Mouse (Mus musculus): ENCODE measurements around the gene Large2.

The Large2 gene

DNA sequence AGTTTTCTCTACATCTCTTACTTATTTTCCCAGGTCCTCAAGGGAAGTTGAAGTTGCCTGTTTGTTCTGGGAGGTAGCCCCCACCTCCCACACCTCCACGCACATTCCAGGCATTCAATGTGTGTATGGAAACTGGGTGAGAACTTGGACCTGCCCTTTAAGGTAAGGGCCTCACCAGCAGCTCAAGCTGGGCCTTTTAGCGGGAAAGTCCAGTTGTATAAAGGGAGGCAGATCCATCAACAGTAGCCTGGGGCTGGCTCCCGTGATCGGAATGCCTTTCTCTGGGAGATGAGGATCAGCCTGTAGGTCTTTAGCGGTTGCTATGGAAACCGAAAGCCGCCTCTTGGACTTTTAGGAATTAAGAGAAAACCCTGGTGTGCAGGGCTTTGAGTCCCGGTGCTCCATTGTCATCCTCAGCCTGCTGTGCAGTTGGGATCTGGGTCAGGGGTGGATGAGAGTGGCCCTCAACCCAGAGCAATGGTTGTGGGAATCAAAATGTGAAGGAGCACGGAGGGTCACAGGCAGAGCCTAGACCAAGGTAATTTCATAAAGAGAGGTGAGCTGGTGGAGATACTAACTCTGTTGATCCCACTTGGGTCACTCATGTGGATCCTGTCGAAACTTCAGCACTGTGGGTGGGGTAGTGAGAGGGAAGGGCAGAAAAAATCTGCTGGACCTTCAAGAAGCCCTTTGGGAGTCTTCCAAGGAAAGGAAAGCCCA, 2.5 kb downstream of the Large2 start:
- DNase-seq (ENCODE audit: low spot score in 2 of 2) = no peak

DNA sequence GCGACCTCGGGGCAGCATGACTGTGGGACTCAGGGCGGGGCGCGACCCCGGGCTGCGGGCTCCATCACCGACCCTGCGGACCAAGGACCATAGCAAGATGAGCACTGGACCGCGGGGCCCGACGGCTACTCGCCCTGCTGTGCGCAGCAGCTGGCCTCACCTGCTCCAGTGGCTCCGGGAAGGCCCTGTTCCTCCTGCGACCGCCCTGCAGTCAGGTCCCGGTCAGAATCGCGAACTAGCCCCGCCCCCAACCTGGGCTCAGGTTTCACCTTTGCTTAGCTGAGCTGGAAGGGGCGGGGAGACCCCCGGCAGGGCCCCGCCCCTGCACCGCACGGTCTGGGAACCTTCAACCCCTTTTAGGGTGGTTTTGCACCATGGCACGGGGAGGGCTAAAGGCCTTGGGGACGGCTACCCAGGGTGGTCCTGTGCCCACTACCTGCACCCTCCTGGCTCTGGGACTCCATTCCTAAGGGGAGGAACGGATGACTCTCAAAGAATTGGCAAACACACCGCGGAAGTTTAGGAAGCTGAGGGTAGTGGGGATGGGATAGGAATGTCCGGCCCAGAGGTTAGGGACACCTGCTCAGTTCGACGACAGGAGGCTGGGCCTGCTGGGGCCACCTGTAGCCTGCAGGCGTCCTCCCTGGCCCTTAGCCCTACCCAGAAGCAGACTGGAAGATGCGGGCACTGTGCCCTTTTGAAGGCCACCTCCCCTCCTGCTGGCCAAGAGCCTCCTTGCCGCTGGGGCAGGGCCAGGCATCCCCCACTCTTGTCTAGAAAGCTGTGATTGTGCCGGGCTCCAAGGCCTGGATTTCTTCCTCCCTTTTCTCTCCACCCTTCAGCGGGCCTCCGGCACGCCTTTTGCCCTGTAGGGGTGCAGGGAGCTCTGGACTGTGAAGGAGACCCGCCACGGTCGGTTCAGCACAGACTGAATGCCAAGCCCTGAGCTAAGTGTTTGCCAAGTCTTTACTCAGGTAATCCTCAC, 3.6 kb downstream of the Large2 start:
- DNase-seq (ENCODE audit: low spot score in 2 of 2) = no peak

GRCm38 (mm10) chr2:92370375-92370774, 4.3 kb downstream of the Large2 start:
- no peak for DNase-seq (ENCODE audit: low spot score in 2 of 2)

GRCm38 (mm10) chr2:92367383-92368029, 7.2 kb downstream of the Large2 start:
- DNase-seq (ENCODE audit: low spot score in 2 of 2) = no peak

DNA sequence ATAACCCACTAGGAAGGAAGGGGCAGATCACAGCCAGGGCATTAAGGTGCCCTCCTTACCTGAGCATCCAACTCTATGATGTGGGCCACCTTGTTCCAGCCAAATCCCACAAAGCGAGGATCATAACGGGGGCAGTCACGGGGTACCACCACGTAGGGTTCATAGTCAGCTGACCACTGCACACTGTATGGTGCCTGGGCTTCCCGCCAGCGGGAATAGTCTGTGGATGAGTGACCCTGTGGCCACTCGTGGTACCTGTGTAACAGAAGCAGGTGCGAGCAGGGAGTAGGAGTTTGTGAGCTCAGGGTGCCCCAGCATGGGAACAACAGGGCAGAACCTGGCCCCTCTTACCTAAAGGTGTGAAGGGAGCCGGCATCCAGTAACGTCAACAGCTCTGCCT, 9.1 kb downstream of the Large2 start:
- DNase-seq (ENCODE audit: low spot score in 2 of 2) = no peak

DNA sequence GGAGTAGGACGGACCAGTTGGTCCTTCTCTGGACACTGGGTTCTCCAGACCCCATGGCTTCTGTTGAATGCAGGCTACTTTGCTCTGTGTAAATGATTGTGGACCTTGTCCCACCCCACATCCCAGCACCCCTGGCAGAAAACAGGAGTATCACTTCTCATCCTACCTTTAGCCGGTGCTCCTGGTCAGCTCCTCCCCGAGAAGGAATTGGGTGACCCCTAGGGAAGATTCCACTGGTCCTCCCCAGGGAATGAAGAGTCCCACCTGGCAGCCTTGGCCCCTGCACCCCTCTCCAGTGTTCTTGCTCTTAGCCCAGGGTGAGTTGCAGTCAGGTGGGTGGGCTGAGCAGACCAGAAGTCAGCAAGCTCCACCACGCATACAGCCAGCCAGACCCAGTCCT, 10.6 kb downstream of the Large2 start:
- DNase-seq (ENCODE audit: low spot score in 2 of 2) = no peak

- no peak for DNase-seq (ENCODE audit: low spot score in 2 of 2)
Observed at GRCm38 (mm10) chr2:92362571-92363228, 12.0 kb downstream of the Large2 start.

DNA sequence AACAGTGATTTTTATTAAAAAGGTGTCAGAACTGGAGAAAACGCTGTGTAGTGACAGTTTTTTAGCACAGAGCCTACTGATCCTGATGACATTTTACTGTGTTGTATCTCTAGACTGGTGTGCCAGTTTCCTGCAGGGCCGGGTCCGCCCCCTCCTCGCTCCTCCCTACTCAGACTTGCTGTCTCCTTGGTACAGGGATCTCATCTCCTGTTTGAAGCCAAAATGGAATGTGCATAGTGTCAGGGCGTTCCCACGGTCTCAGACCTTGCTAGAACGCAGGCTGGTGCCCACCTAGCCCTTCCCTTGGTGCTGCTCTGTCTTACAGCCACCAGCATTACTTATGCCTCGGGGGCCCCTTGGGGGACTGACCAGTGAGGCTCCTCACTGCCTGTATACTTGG, 12.9 kb downstream of the Large2 start:
- DNase-seq (ENCODE audit: low spot score in 2 of 2) = no peak

GRCm38 (mm10) chr2:92360893-92361292, 13.8 kb downstream of the Large2 start:
- DNase-seq (ENCODE audit: low spot score in 2 of 2) = no peak

GRCm38 (mm10) chr2:92360186-92360823, 14.4 kb downstream of the Large2 start:
- DNase-seq (ENCODE audit: low spot score in 2 of 2) = no peak

DNA sequence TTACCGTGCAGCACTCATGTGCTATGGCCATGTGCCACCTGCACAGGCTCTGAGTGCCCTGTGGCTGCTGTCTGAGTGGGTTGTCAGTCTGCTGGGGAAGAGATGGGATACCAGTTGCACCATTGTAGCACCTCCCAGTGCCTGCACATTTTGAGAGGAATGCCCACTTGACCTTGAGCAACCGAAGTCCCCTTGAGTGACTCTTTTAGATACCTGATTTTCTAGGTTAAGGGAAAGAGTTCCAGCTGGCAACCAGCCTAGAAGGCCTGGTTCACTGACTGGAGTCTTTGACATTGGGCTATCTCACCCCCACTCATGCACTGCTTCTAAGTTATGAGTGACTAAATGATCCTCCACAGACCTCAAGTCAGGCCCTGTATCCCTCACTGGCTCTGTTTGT, 15.4 kb downstream of the Large2 start:
- DNase-seq (ENCODE audit: low spot score in 2 of 2) = no peak

DNA sequence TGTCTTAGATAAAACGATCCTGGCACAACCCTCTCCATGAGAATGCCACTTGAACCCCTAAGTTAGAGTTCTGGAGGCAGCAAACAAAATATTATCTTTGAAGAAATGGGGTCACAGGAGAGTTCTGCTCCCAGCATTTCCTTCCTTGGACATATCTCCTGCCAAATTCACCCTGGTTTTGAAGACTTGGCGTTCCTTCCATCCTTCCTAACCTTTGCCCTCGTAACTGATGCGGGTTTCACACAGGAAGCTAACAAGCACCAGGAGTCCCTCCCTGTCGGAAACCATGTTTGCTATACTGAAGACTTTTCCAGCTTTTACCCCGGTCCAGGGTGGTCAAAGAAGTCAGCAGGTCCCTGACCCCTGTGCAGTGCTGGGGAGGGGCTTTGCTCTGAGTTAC, 20.4 kb downstream of the Large2 start:
- no peak for DNase-seq (ENCODE audit: low spot score in 2 of 2)

DNA sequence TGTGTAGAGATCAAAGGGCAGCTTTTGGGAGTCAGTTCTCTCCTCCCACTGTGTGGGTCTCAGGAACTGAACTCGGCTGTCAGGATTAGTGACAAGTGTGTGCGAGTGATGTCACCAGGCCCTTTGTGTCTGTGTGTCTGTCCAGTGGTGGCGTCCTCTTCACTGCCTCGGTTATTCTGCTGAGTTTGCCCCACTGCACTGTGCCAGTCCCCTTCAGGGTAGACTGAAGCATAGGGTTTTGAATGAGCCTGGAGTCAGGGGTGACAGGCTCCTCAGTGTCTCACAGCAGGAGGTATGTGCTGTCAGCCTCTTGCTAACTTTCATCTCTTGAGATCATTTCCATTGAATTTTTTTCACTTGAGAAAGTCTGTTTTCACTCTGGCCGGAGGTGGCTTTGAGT, 21.3 kb downstream of the Large2 start:
- no peak for DNase-seq (ENCODE audit: low spot score in 2 of 2)

GRCm38 (mm10) chr2:92350686-92351085, 24.0 kb downstream of the Large2 start:
- DNase-seq (ENCODE audit: low spot score in 2 of 2) = no peak

DNA sequence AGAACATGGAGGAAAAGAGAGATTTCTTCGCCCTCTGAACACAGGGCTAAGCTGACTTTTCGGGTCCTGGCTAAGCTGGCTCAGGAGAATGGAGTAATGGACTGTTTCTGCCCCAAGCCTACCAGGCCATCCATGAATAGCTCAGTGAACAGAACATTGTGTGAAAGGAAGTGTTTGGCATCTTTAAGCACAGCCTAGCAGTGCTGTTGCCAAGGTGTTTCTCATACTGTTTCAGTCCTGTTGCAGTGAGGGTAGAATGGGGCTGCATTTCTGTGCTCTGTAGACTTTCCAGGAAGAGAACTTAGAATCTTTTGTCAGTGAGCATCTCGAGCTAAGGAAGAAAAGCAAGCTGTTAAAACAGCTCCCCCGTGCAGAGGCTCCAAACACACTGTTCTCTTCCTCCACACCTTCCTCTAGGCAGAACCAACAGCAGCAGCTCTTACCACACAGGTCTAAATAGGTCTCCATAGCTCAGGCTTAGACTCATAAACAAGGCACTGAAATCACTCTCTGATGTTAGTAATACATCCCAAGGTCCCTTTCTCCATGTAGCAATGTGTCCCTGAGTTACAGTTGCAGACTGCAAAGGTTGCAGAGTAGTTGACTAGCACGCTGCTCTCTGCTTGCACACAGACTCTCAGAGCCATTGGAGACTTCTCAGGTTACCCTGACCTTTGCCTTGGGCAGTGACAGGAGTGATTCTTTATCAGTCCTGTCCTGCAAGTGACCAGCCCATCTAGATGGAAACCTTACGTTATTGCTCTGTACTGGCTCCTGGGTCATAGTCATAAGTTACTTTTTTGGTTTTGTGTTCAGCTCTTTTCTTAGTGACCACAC, 24.9 kb downstream of the Large2 start:
- DNase-seq (ENCODE audit: low spot score in 2 of 2) = no peak

DNA sequence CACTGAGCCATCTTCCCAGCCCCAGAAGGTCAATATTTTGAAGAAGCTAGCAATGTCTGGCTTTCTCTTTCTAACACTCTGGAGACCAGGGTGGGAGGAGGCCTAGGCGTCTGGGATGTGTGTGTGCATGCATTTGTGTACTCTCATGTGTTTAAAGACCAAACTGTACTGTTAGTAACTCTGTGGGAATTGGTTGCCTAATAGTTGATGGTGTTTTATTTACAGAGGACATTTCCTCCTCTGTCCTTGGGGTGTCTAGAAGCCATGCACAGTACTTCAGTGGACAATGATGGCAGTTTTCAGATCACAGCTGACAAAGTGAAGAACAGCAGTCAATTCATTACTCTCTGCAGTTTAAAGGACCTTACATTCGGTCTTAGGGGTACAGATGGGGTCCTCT, 27.5 kb downstream of the Large2 start:
- no peak for DNase-seq (ENCODE audit: low spot score in 2 of 2)

GRCm38 (mm10) chr2:92342418-92342817, 32.3 kb downstream of the Large2 start:
- no peak for DNase-seq (ENCODE audit: low spot score in 2 of 2)

DNA sequence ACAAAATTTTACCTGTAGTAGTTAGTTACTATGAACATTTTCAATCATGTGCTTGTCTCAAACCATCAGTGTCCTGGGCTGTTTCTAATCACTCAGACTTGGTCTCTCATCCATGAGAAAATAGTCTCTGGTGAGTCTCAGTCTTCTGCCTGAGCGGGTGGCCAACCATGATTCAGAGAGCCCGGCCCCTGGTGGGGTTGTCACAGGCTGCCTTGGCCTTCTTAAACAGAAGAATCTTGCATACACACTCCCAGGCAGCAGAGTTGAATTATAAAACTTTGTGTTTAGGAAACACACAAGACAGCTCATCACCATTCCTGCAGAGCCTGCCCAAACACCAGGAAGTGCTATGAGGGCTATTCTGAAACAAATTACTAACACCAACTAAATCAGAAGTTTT, 42.8 kb downstream of the Large2 start:
- DNase-seq (ENCODE audit: low spot score in 2 of 2) = no peak

DNA sequence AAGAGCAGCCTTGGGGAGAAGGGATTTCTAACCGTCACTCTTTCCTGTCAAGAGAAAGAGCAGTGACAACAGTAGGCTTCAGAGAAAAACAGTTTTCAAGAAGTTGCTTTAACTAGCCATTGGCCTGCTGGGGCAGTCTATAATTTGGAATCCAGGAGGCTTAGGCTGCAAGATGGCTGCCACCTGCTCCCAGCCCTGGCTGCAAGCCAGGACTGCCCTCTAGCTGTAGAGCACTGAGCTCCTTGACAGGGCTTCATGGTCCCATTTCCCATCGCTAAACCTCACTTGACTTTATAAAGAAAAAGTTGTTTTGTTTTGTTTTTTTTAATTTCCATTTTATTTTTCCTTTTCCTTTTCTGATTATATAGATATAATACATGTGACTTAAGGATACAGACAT, 43.3 kb downstream of the Large2 start:
- DNase-seq (ENCODE audit: low spot score in 2 of 2) = no peak

- DNase-seq (ENCODE audit: low spot score in 2 of 2) = no peak
Observed at GRCm38 (mm10) chr2:92330840-92331239, 43.8 kb downstream of the Large2 start.

GRCm38 (mm10) chr2:92328206-92328605, 46.5 kb downstream of the Large2 start:
- DNase-seq (ENCODE audit: low spot score in 2 of 2) = no peak
